Mouse (Mus musculus): Measurements from ENCODE around the gene Tab1. TPM values are rescaled to one million over a fixed set of nuclear protein-coding genes. Genes with fewer than 3 reads are reported as not detected.

Tab1 gene
- polyA plus RNA-seq, 1 experiment from 2014 or later = 33.1 TPM

GRCm38 (mm10) chr15:80171286-80171685, 38.4 kb downstream of the Tab1 start:
- Histone ChIP-seq H3K9me3 (replicated peaks; ENCODE audit: control insufficient read depth, low read length) (no peaks in the 10 kb centered on the region), H3K27me3 (replicated peaks; ENCODE audit: control insufficient read depth, insufficient read depth, low read length) (no peaks in the 10 kb centered on the region), H3K9ac (ENCODE audit: low read length) (no peak overlapping the region), H3K4me3 (ENCODE audit: low read depth, low read length) (no peak overlapping the region), H3K4me2 (ENCODE audit: low read length) (no peak overlapping the region), H3K36me3 (ENCODE audit: control insufficient read depth, insufficient read depth, low read length) (no peaks in the 10 kb centered on the region), H3K4me1 (ENCODE audit: control insufficient read depth, insufficient read depth, low read length) (peaks cover 10% of the 10 kb centered on the region; the same call in 1 of the 2 replicates), H3K27ac (ENCODE audit: low read depth, low read length) (no peak overlapping the region)
- ATAC-seq (no peak), DNase-seq (ENCODE audit: low spot score) (no peak)
- whole genome bisulfite sequencing = 9% methylated on average over 8 of the region's 8 CpGs

GRCm38 (mm10) chr15:80171791-80172190, 38.9 kb downstream of the Tab1 start:
- 25% methylated on average over 6 of the region's 6 CpGs for WGBS
- H3K9ac ChIP-seq (ENCODE audit: low read length) = no peak overlapping the region
- no peak for ATAC-seq

GRCm38 (mm10) chr15:80173001-80173771, 40.3 kb downstream of the Tab1 start, which contains the start of gene Mgat3:
Mgat3 (plus strand) TSS chr15:80173721.
- H3K27me3 ChIP-seq (replicated peaks; ENCODE audit: control insufficient read depth, insufficient read depth, low read length) = no peaks in the 10 kb centered on the region
- peak within 1 kb of the TSS; percentile 97 for H3K9ac ChIP-seq (ENCODE audit: low read length)
- 5% methylated on average over 29 of the region's 85 CpGs for WGBS
- ATAC-seq = peak; percentile 70
- peaks cover 10% of the 10 kb centered on the region; the same call in 1 of the 2 replicates for H3K4me1 ChIP-seq (ENCODE audit: control insufficient read depth, insufficient read depth, low read length)
- H3K27ac ChIP-seq (ENCODE audit: low read depth, low read length) = peak within 1 kb of the TSS; percentile 86
- H3K36me3 ChIP-seq (ENCODE audit: control insufficient read depth, insufficient read depth, low read length) = no peaks in the 10 kb centered on the region
- no peaks in the 10 kb centered on the region for H3K9me3 ChIP-seq (replicated peaks; ENCODE audit: control insufficient read depth, low read length)
- DNase-seq (ENCODE audit: low spot score) = peak; percentile 63
- H3K4me2 ChIP-seq (ENCODE audit: low read length) = peak within 1 kb of the TSS; percentile 85
- H3K4me3 ChIP-seq (ENCODE audit: low read depth, low read length) = peak within 1 kb of the TSS; percentile 92

More at GRCm38 (mm10) chr15:80171791-80172190, 38.9 kb downstream of the Tab1 start:
- Histone ChIP-seq H3K9me3 (replicated peaks; ENCODE audit: control insufficient read depth, low read length) (no peaks in the 10 kb centered on the region), H3K36me3 (ENCODE audit: control insufficient read depth, insufficient read depth, low read length) (no peaks in the 10 kb centered on the region), H3K4me3 (ENCODE audit: low read depth, low read length) (no peak overlapping the region), H3K27me3 (replicated peaks; ENCODE audit: control insufficient read depth, insufficient read depth, low read length) (no peaks in the 10 kb centered on the region), H3K4me1 (ENCODE audit: control insufficient read depth, insufficient read depth, low read length) (peaks cover 10% of the 10 kb centered on the region; the same call in 1 of the 2 replicates), H3K27ac (ENCODE audit: low read depth, low read length) (no peak overlapping the region), H3K4me2 (ENCODE audit: low read length) (no peak overlapping the region)
- no peak for DNase-seq (ENCODE audit: low spot score)

DNA sequence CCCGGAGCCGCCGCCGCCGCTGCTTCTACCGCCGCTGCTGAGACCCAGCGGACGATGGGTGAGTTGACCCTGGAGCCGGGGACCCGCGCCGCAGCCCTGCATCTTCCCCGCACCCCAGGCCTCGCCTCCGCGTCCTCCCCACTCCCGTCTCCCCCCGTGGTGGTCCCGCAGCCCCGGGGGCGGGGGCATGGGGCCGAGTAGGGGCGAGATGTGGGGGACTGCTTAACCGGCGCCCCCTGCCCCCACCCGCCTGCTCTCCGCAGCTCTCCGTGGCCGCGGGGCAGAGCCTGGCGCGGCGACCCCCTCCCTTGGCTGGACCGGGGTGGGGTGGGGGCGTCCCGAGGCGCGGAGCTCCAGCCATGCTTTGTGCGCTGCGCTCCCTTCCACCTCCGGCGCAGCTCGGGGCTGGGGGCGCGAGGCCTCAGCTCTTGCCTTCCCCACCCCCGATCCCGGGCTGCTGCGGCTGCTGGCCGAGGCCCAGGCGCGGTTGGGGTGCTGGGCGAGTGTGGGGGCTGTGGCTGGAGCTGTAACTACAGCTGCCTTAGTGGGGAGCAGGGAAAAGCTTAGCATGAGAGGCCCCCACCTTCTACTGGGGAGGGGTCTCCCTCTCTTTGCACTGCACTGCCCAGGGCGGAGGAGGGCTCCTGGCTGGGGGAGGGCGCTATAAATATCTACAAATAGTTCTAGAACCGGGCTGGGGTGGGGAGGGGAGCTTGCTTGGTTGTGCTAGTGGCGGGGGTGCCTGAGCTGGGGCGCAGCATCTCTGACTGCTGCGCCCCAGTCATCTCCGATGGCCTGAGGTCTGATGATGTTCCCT, 41.1 kb downstream of the Tab1 start:
- H3K36me3 ChIP-seq (ENCODE audit: control insufficient read depth, insufficient read depth, low read length) = no peaks in the 10 kb centered on the region
- DNase-seq (ENCODE audit: low spot score) = peak; percentile 42
- peak overlapping the region; percentile 85 for H3K4me2 ChIP-seq (ENCODE audit: low read length)
- peak overlapping the region; percentile 92 for H3K4me3 ChIP-seq (ENCODE audit: low read depth, low read length)
- peaks cover 10% of the 10 kb centered on the region; the same call in 1 of the 2 replicates for H3K4me1 ChIP-seq (ENCODE audit: control insufficient read depth, insufficient read depth, low read length)
- ATAC-seq = peak; percentile 79
- H3K9ac ChIP-seq (ENCODE audit: low read length) = peak overlapping the region; percentile 97
- WGBS = under 1% methylated on average over 37 of the region's 60 CpGs
- peak overlapping the region; percentile 86 for H3K27ac ChIP-seq (ENCODE audit: low read depth, low read length)
- H3K27me3 ChIP-seq (replicated peaks; ENCODE audit: control insufficient read depth, insufficient read depth, low read length) = no peaks in the 10 kb centered on the region
- no peaks in the 10 kb centered on the region for H3K9me3 ChIP-seq (replicated peaks; ENCODE audit: control insufficient read depth, low read length)

GRCm38 (mm10) chr15:80174598-80174875, 41.6 kb downstream of the Tab1 start:
- ATAC-seq = no peak
- peak overlapping the region; percentile 49; the same call in 1 of the 2 replicates for H3K27ac ChIP-seq (ENCODE audit: low read depth, low read length)
- peak; percentile 28 for DNase-seq (ENCODE audit: low spot score)
- WGBS = 2% methylated on average over 5 of the region's 5 CpGs
- H3K4me1 ChIP-seq (ENCODE audit: control insufficient read depth, insufficient read depth, low read length) = peaks cover 10% of the 10 kb centered on the region; the same call in 1 of the 2 replicates
- H3K9me3 ChIP-seq (replicated peaks; ENCODE audit: control insufficient read depth, low read length) = no peaks in the 10 kb centered on the region
- H3K36me3 ChIP-seq (ENCODE audit: control insufficient read depth, insufficient read depth, low read length) = no peaks in the 10 kb centered on the region
- H3K9ac ChIP-seq (ENCODE audit: low read length) = peak overlapping the region; percentile 97
- peak overlapping the region; percentile 92 for H3K4me3 ChIP-seq (ENCODE audit: low read depth, low read length)
- H3K4me2 ChIP-seq (ENCODE audit: low read length) = peak overlapping the region; percentile 85
- no peaks in the 10 kb centered on the region for H3K27me3 ChIP-seq (replicated peaks; ENCODE audit: control insufficient read depth, insufficient read depth, low read length)

GRCm38 (mm10) chr15:80175316-80175715, 42.4 kb downstream of the Tab1 start:
- DNase-seq (ENCODE audit: low spot score) = no peak
- WGBS = 71% methylated on average over 9 of the region's 9 CpGs
- no peaks in the 10 kb centered on the region for H3K36me3 ChIP-seq (ENCODE audit: control insufficient read depth, insufficient read depth, low read length)
- peak overlapping the region; percentile 42; the same call in 1 of the 2 replicates for H3K9ac ChIP-seq (ENCODE audit: low read length)
- no peaks in the 10 kb centered on the region for H3K9me3 ChIP-seq (replicated peaks; ENCODE audit: control insufficient read depth, low read length)
- H3K4me1 ChIP-seq (ENCODE audit: control insufficient read depth, insufficient read depth, low read length) = peaks cover 10% of the 10 kb centered on the region; the same call in 1 of the 2 replicates
- H3K27ac ChIP-seq (ENCODE audit: low read depth, low read length) = no peak overlapping the region
- H3K4me2 ChIP-seq (ENCODE audit: low read length) = peak overlapping the region; percentile 85
- ATAC-seq = no peak
- peak overlapping the region; percentile 92 for H3K4me3 ChIP-seq (ENCODE audit: low read depth, low read length)
- H3K27me3 ChIP-seq (replicated peaks; ENCODE audit: control insufficient read depth, insufficient read depth, low read length) = no peaks in the 10 kb centered on the region

- H3K9ac ChIP-seq (ENCODE audit: low read length) = no peak overlapping the region
- H3K4me3 ChIP-seq (ENCODE audit: low read depth, low read length) = peak overlapping the region; percentile 92; the same call in 1 of the 2 replicates
- peaks cover 10% of the 10 kb centered on the region; the same call in 1 of the 2 replicates for H3K4me1 ChIP-seq (ENCODE audit: control insufficient read depth, insufficient read depth, low read length)
These were observed 42.8 kb downstream of the Tab1 start for GRCm38 (mm10) chr15:80175756-80176155.

DNA sequence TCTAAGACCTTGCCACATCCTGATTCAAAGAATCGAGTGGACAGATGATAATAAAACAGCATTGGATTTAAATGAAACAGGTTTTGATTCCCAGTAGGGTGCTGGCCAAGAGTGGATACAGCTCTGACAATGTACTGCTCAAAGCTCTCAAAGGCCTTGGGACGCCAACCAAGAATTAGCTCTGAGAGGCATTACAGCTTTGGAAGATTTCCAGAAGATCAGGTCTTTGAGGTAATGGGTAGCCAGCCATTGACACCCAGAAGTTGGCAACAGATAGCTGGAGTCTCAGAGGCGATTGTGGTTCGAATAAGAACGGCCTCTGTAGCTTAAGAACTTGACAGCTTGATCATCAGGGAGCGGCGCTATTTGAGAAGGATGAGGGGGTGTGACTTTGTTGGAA, 48.6 kb downstream of the Tab1 start:
- peak; percentile 53 for DNase-seq (ENCODE audit: low spot score)
- WGBS = 81% methylated on average over 7 of the region's 7 CpGs
- H3K9ac ChIP-seq (ENCODE audit: low read length) = no peak overlapping the region
- no peak overlapping the region for H3K4me2 ChIP-seq (ENCODE audit: low read length)
- H3K27ac ChIP-seq (ENCODE audit: low read depth, low read length) = no peak overlapping the region
- H3K4me1 ChIP-seq (ENCODE audit: control insufficient read depth, insufficient read depth, low read length) = no peaks in the 10 kb centered on the region
- H3K27me3 ChIP-seq (replicated peaks; ENCODE audit: control insufficient read depth, insufficient read depth, low read length) = no peaks in the 10 kb centered on the region
- H3K36me3 ChIP-seq (ENCODE audit: control insufficient read depth, insufficient read depth, low read length) = no peaks in the 10 kb centered on the region
- no peak for ATAC-seq
- no peak overlapping the region for H3K4me3 ChIP-seq (ENCODE audit: low read depth, low read length)
- no peaks in the 10 kb centered on the region for H3K9me3 ChIP-seq (replicated peaks; ENCODE audit: control insufficient read depth, low read length)

More at GRCm38 (mm10) chr15:80175756-80176155, 42.8 kb downstream of the Tab1 start:
- Histone ChIP-seq H3K9me3 (replicated peaks; ENCODE audit: control insufficient read depth, low read length) (no peaks in the 10 kb centered on the region), H3K4me2 (ENCODE audit: low read length) (peak overlapping the region; percentile 85), H3K36me3 (ENCODE audit: control insufficient read depth, insufficient read depth, low read length) (no peaks in the 10 kb centered on the region), H3K27me3 (replicated peaks; ENCODE audit: control insufficient read depth, insufficient read depth, low read length) (no peaks in the 10 kb centered on the region), H3K27ac (ENCODE audit: low read depth, low read length) (no peak overlapping the region)
- 61% methylated on average over 6 of the region's 6 CpGs for WGBS
- no peak for ATAC-seq
- DNase-seq (ENCODE audit: low spot score) = no peak

All from forebrain, embryonic 14.5 days (tissue).